Mouse (Mus musculus): ENCODE data around the gene Pde9a. TPM values are rescaled to one million over a fixed set of nuclear protein-coding genes. Genes with fewer than 3 reads are reported as not detected.

Gene Pde9a
- polyA plus RNA-seq, 1 experiment, result 10.9 TPM

GRCm38 (mm10) chr17:31466854-31467253 lies 80.8 kb downstream of the Pde9a start:
- DNase-seq (ENCODE audit: low read depth), result no peak

- no peak for DNase-seq (ENCODE audit: low read depth)
Measured at GRCm38 (mm10) chr17:31468496-31468895, 82.5 kb downstream of the Pde9a start.

GRCm38 (mm10) chr17:31470766-31471418 lies 84.9 kb downstream of the Pde9a start:
- DNase-seq (ENCODE audit: low read depth), result no peak

- DNase-seq (ENCODE audit: low read depth), result no peak
Measured at GRCm38 (mm10) chr17:31474388-31474787, 88.4 kb downstream of the Pde9a start.

GRCm38 (mm10) chr17:31478606-31479005 lies 92.6 kb downstream of the Pde9a start:
- DNase-seq (ENCODE audit: low read depth), result no peak

GRCm38 (mm10) chr17:31479108-31479844 lies 93.3 kb downstream of the Pde9a start:
- no peak for DNase-seq (ENCODE audit: low read depth)

GRCm38 (mm10) chr17:31486616-31487198 lies 100.7 kb downstream of the Pde9a start:
- no peak for DNase-seq (ENCODE audit: low read depth)

GRCm38 (mm10) chr17:31487433-31488060 lies 101.5 kb downstream of the Pde9a start:
- DNase-seq (ENCODE audit: low read depth), result no peak

GRCm38 (mm10) chr17:31491355-31491754 lies 105.3 kb downstream of the Pde9a start:
- no peak for DNase-seq (ENCODE audit: low read depth)

GRCm38 (mm10) chr17:31492416-31492815 lies 106.4 kb downstream of the Pde9a start:
- DNase-seq (ENCODE audit: low read depth), result no peak

- no peak for DNase-seq (ENCODE audit: low read depth)
Measured at GRCm38 (mm10) chr17:31494989-31495388, 109.0 kb downstream of the Pde9a start.

GRCm38 (mm10) chr17:31497726-31498125 lies 111.7 kb downstream of the Pde9a start:
- DNase-seq (ENCODE audit: low read depth), result no peak

- DNase-seq (ENCODE audit: low read depth), result no peak
Measured at GRCm38 (mm10) chr17:31499725-31500124, 113.7 kb downstream of the Pde9a start.

GRCm38 (mm10) chr17:31500416-31500815 lies 114.4 kb downstream of the Pde9a start:
- DNase-seq (ENCODE audit: low read depth), result no peak

- DNase-seq (ENCODE audit: low read depth), result no peak
Measured at GRCm38 (mm10) chr17:31500908-31501307, 114.9 kb downstream of the Pde9a start.

- no peak for DNase-seq (ENCODE audit: low read depth)
Measured at GRCm38 (mm10) chr17:31502261-31502927, 116.4 kb downstream of the Pde9a start.

- no peak for DNase-seq (ENCODE audit: low read depth)
Measured at GRCm38 (mm10) chr17:31503337-31503736, 117.3 kb downstream of the Pde9a start.

- no peak for DNase-seq (ENCODE audit: low read depth)
Measured at GRCm38 (mm10) chr17:31503936-31504335, 117.9 kb downstream of the Pde9a start.

GRCm38 (mm10) chr17:31505013-31505412 lies 119.0 kb downstream of the Pde9a start:
- DNase-seq (ENCODE audit: low read depth), result no peak

- no peak for DNase-seq (ENCODE audit: low read depth)
Measured at GRCm38 (mm10) chr17:31506282-31506681, 120.3 kb downstream of the Pde9a start.

GRCm38 (mm10) chr17:31510944-31511343 lies 124.9 kb downstream of the Pde9a start:
- no peak for DNase-seq (ENCODE audit: low read depth)
